Mouse (Mus musculus) mouse trophoblast stem cell (cell line): Measurements from ENCODE around the gene Rnf44.

Experiments used
- in situ Hi-C, 2 experiments: fragments of 300-500 bp; cut with MseI, MboI; formaldehyde crosslinking; loops; 2 replicates in 1 of 2; 3 replicates in 1 of 2; pipeline ENCODE4 v1.15.1; 2025

Rnf44 gene

DNA sequence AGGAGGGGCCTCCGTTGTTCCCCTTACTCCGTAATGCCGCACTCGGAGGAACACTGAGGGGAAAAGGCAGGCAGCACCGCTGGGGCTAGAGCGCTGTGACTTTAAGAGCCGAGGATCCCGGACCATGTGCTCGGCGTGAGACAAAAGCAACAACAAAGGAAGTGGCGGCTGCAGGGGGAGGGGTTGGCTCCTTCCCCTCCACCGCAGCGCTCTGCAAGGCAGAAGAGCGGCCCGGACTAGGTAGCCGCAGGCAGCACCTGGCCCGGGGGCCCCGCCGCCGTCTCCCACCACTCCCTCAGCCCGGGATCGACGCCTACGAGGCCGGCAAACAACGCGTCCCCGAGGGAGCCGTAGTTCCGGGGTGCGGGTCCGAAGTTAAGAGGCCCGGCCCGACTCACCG lies 6.6 kb downstream of the Rnf44 start:
- in situ Hi-C loops = no loop called here

DNA sequence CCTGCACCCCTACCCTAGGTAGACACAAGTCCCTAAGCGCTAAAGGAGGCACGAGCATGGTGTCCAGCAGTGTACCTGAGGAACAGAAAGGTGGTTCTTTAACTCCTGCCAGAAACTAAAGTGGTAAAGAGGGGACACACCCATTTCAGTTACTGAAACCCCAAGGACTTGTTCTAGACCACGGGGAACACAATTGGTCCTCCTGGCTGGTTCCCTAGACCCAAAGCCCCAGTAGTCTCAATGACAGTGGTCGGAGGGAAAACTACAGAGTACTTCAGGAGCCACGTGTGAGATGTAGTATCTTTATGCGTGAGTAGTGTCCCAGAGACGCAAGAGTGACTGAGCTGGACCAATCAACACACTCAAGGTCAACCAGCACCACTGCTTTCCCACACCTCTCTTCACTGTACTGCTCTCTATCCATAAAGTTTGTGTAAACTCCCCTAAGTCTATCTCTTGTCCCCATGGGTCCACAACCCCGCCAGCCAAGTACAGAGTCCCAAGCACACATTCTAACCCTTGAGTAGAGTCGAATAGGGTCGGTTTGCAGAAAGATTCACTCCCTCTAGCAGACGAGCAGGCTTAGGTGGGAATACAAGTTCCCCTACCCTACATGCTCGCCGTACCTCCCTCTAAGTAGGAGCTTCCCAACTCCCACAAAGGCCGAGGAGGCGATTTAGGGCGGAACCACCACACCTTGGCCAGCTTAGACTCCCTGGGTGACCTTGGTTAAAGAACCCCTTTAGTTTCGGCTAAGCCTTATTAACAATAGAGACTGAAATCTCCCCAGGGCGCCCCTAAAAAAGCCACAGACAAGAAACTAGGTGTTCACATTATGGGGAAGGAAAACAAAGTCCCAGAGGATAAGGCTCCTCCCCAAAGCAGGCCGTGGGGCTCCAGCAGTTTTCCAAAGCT lies 7.3 kb downstream of the Rnf44 start:
- in situ Hi-C loops = no loop called here

DNA sequence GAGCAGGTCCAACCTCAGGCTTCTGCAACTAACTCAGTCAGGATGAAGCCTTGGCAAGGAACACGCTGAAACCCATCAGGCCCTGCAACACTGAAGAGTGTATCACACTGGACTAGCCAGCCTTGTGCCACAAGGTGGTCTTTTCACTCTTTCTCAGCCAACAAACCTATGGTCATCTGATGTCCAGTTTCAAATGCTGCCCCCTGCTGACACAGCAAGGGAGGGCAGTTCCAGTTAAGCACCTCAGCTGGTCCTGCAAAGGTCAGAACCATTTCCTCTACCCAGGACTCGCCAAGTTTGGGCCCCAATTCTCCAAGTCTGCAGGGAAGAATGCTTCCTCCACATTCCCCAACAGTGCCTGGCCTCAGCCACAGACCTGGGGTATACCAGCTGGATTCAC lies 8.5 kb downstream of the Rnf44 start:
- in situ Hi-C loops = no loop called here

DNA sequence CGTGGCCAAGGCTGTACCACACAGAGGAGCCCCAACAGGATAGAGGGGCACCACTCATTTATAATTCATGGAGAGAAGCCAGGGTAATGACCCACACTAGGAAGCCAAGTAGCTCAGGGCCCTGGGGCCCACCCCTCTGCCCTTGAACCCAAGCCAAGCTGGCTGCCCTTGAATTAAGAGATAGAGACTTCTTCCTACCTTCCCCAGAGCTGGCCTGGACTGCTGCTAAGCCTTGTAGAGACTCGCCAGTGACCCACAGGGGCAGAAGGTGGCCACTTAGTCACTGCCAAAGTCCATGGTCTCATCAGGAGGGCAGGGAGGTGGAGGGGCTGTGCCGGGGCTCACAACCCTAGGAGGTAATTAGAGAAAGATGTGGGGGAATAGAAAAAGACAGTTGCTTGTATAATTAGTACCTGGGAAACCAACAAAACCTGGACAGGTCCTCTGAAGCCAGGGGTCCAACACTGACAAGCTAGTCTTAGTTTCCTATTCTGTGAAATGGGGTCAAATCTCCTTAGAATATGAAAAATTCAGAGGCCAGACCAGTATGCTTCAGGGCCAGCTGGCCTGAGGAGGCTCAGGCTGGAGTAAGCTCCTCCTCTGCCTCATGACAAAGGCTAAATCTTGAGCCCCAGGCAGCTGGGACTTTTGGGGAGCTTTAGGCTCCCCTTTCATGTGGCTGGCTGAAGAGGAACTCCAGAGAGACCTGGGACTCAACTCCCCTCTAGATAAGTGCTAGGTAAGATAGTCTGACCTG lies 9.4 kb downstream of the Rnf44 start:
- in situ Hi-C loops = no loop called here

DNA sequence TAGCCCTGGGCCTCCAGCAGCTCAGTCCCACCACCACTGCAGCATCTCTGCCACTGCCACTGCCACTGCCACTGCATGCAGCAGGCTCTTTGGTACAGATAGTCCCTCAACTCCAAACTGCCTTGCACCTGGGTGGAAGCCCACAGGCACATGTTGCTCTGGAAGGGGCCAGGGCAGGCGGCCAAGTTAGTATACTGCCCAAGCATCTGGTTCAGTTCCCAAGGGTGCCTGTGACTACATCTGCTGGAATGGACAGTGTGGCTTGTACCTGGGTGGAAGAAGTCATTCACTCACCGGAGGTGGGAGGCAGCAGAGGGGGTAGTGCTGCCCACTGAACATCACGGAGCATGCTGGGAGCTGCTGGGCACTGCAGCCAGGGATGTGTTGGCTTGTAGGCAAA lies 10.4 kb downstream of the Rnf44 start:
- in situ Hi-C loops = no loop called here

DNA sequence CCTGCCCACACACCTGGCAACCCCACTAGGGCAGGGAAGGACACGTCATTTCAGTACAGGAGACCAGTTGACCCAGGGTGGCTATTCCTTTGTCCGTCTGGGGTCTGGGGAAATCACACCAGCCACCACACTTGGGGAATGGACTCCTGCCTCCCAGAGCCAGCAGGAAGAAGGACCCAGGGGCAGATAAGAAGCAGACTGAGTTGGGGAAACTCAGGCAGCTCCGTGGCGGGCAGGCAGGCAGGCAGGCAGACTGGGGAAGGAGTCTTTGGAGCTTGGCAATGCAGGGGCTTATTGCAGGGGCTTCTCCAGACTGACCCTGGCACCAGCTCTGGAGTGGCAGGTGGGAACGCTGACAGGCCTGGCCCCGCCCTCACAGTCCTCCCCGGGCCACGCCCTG lies 12.4 kb downstream of the Rnf44 start:
- in situ Hi-C loops = no loop called here

DNA sequence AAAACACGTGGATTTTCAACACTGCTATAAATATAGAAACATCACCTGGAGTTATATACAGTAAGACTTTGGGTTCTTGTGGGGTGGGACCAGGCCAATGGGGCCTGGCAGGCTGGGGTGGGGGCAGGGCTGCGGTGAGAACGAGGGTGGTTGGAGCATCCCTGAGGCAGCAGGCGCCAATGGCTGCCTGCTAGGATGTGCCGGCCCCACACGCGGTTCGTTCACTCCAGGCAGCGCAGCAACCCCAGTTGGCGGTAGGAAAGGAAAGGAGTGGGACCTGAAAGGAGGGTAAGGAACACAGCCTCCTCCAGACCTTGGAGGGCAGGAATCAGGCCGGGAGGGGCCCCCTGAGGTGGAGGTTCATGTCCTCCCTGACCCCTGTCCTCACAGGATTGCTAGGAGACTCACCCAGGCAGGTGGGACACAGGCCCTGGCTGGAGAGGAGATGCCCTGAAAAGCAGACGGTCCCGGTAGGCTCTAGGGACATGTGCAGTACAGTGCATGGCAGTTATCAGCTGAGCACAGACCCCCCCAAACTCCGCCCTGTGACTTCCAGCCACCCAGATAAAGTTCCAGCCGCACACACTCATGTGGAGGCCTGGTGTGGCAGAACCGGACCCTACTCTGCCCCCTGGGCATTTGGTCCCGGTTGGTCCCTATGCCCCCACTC lies 13.4 kb downstream of the Rnf44 start:
- in situ Hi-C loops = no loop called here

DNA sequence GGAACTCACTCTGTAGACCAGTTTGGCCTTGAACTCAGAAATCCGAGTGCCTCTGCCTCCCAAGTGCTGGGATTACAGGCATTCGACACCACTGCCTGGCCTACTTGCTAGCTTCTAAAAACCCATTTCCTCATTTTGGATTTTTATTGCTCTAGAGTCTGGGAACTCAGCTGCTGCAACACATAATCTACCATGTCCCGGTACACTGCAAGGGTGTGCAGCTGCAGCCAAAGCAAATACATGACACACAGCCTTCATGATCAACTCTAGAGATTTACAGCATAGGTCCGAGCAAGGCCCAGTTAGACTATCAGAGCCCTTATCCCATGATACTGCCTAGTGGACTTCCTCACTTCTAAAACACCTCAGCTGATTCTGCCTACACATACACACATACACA lies 15.4 kb downstream of the Rnf44 start:
- in situ Hi-C loops = no loop called here

DNA sequence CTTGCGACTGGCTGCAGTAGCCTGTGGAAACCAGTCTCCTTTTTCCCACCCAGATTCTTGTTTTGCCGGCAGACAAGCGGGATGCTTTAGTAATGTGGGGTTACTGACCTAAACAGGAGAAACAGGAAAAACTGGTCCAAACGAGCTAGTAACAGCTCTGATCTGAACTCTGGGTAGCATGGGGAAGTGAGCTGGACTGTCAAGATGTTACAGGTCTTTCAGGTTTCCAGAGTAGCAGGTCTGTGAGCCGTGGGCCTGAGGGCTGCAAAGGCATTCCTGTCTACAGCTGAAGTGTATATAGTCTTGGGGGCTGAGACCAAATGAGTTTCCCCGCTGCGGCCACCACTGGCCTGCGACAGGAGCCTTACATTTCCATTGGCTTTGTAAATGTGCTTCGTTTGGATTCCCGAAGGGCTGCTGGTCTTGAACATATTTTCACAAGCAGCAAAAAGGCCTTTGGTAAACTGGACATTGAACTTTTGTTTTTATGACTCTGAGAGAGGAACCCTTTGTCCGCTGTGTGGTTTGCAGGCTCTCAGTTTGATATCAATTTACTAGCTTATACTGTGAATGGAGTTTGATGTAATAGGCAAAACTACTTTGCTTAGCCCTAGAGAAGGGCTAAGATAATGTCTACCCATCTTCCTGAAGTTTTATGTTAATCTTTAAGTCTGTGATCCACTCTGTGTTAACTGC lies 17.7 kb downstream of the Rnf44 start:
- in situ Hi-C loops = no loop called here

DNA sequence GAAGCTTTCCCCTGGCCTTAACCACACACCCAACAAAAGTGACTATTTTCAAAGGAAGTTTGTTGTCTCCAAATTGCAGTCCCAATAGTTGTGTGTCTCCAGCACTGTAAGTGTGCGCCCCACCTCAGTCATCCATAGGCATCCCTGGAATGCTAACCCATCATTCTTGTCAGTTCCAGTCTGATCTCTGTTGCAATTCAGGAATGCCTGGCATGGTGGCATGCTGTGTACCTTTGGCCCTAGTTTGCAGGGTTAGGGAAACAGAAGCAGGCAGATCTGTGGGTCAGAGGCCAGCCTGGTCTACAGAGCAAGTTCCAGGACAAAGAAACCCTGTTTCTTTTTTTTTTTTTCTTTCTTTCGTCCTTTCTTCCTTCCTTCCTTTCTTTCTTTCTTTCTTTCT lies 23.2 kb downstream of the Rnf44 start:
- in situ Hi-C loops = no loop called here

DNA sequence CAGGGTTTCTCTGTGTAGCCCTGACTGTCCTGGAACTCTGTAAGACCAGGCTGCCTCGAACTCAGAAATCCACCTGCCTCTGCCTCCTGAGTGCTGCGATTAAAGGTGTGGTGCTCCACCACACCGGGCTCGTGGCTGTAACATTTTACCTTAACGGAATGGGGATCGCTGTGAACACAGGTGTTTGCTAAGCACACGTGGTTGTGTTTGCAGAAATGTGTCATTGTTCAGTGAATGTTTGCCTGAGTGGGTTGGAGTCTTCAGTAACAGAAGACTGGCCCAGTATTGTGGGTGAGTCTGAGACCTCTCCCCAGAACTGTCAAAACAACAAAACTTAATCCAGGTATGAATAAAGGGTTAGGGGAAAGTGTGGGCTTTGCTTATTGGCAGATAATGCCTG lies 28.6 kb downstream of the Rnf44 start:
- in situ Hi-C loops = no loop called here

DNA sequence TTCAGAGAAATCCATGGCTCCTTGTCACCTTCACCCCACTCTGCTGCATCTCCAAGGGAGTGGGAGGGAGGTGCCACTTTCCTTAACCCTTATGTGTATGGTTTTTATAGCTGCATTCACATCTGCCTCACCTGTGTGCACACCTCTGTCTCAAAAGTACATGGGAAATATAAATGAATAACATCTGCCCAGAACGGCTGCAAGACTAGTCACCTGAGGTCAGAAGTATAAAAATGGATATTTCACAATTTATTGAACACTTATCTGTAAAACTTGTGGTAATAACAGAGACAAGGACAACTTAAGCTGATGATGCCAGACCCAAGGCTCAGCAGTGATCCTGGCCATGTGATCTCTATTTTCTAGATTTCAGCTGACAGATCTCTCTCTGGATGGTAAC lies 29.2 kb downstream of the Rnf44 start:
- in situ Hi-C loops = no loop called here

DNA sequence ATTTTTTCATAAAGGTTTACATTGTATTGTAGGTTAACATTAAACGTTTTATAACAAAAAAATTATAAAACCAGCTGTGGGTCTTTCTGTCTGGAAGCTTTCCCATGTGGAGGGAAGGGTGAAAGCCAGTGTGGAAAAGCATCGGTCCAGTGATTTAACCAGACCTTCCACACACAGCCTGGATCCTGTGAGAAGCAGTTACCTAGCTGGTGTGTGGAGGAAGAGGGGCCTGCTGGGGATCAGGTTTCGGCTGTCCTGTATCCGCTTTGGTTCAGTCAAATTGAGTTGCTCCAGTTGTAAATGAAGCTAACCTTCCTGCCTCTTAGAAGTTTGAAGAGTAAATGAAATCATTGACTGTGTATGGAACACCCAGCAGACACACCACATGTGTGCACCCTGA lies 29.7 kb downstream of the Rnf44 start:
- in situ Hi-C loops = no loop called here

DNA sequence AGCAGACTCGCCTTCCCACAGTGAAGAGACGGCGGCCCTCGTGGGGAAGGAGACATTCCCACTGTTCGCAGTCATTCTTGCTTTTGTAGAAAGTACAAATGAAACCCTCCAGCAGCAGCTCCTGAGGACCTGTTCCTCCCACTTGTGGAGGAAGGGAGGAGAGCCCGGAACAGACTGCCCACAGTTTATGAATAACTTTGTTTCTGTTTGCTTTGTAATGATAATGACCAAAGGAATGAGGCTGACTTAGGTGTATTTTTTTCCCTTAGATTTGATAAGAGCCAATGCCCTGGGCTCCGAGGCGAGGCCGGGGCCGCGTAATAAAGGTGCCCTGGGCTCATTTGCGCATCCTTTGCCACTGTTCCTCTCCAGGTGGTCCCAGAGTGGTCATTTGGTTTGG lies 32.3 kb downstream of the Rnf44 start:
- in situ Hi-C loops = no loop called here

DNA sequence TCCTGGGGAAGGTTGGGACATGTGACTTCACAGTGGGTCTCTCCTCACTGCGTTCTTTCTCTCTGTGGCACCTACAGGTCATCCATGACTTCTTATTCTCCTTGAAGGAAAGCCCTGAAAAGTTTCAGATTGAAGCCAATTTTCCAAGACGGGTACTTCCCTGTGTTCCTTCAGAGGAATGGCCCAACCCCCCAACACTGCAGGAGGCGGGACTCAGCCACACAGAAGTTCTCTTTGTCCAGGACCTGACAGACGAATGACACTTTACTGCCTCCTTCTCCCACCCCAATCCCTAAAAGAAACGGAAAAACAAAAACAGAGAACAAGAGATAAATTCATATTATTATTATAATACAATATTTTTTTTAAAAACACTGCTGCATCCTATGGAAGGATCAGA lies 32.8 kb downstream of the Rnf44 start:
- in situ Hi-C loops = no loop called here

DNA sequence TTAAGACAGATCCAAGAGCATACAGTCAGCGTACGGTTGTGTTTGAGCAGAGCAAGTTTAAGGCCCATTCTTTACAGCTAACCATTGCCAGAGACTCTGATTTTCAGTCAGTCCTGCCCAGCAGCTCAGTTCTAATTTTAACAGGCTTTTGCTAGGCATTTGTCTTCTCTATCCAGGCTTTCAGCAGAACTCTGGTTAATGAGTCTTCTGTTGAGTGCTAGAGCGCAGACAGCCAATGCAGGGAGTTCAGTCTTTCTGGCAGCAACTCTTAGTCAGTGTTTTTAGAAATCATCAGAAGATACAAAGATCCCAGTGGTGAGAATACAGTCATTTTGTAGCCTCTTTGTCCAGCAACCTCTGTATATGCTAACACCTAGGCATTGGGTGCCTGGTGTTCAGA lies 43.2 kb downstream of the Rnf44 start:
- in situ Hi-C loops = no loop called here

DNA sequence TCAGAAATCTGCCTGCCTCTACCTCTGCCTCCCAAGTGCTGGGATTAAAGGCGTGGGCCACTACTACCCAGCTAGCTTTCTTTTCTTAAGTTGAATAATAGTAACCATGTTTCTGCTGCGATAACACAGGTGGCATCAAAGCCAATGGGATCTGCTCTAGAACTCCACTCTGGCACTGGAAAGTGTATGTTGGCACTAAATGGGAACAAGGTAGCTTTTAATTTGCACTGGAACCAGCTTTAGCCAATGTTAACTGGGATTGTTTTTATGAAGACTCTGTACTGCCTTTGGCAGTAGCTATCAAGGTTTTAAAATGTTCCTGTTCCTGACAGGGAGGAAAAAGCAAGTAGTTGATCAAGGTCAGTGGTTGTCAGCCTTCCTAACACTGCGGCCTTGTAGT lies 58.7 kb downstream of the Rnf44 start:
- in situ Hi-C loops = no loop called here

DNA sequence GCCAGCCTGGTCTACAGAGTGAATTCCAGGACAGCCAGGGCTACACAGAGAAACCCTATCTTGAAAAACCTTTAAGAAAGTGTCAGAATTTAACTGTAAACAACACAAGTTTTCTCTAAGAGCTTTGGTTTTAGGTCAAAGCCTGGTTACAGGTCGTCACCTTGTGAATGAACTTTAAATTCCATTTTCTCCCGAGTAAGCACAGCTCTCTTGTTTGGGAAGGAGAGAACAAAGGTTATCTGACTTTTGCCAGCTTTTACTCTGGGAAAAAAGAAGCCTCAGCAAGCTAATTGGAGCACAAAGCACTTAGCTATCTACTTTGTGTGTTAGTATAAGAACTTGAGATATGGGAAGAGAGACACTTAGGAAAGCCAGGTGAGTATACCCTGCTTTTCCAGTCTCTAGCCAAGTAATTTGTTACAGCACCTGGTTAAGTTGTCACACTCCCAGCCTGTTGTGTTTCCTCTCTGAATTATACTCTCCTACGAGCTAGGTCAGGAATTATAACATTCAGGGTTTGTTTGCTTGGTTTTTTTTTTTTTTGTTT lies 60.9 kb downstream of the Rnf44 start:
- in situ Hi-C loops = no loop called here
